Mouse (Mus musculus) cortical plate, adult 2 months (tissue): ENCODE results near the gene Sept1.

Source experiments
- CTCF ChIP-seq: fragments of 200-500 bp; IDR thresholded peaks from 2 replicates; pipeline ENCODE4 v1.5.1; 2011; ENCODE audit warnings: mild to moderate bottlenecking, control low read depth, low read length; ENCODE audit not compliant: insufficient read depth; ENCODE audit errors: extremely low read depth
- POLR2A ChIP-seq: fragments of 200-500 bp; IDR thresholded peaks from 2 replicates; pipeline ENCODE4 v1.6.1; 2011; ENCODE audit warnings: mild to moderate bottlenecking, low read length, control low read depth; ENCODE audit not compliant: insufficient read depth; ENCODE audit errors: extremely low read depth

- no peak for TF ChIP-seq POLR2A
- TF ChIP-seq CTCF = no peak
Observed at GRCm38 (mm10) chr7:127188305-127189276, 44.3 kb downstream of the Sept1 start.
